Mouse (Mus musculus) telencephalon, adult 2 months (tissue): ENCODE data around the gene Arhgef2.
"Not testable (repeated sequence)": the region's sequence is repeated elsewhere in the genome, so short reads cannot be mapped to it uniquely, and the experiment has no call there.

Experiments
- DNase-seq: peaks from one replicate; pipeline ENCODE4 v3.0.0-alpha.2; 2011; ENCODE audit warnings: low read depth, low spot score

The Arhgef2 gene

GRCm38 (mm10) chr3:88605666-88606065 lies at the start of gene Arhgef2:
Arhgef2 (plus strand) TSS chr3:88605966.
- DNase-seq: not testable (repeated sequence)

- DNase-seq: no peak
Measured at GRCm38 (mm10) chr3:88556616-88557015, 49.1 kb upstream of the Arhgef2 start.

- DNase-seq: no peak
Measured at GRCm38 (mm10) chr3:88559596-88559995, 46.2 kb upstream of the Arhgef2 start.

- DNase-seq: no peak
Measured at GRCm38 (mm10) chr3:88561989-88562388, 43.8 kb upstream of the Arhgef2 start.

GRCm38 (mm10) chr3:88563442-88563841 lies 42.3 kb upstream of the Arhgef2 start:
- DNase-seq: no peak

GRCm38 (mm10) chr3:88563966-88564365 lies 41.8 kb upstream of the Arhgef2 start:
- no peak for DNase-seq

- no peak for DNase-seq
Measured at GRCm38 (mm10) chr3:88566116-88566515, 39.6 kb upstream of the Arhgef2 start.

GRCm38 (mm10) chr3:88566536-88567061 lies 39.2 kb upstream of the Arhgef2 start:
- DNase-seq: no peak

GRCm38 (mm10) chr3:88567892-88568291 lies 37.9 kb upstream of the Arhgef2 start:
- DNase-seq: no peak

- no peak for DNase-seq
Measured at GRCm38 (mm10) chr3:88568615-88569014, 37.2 kb upstream of the Arhgef2 start.

- DNase-seq: no peak
Measured at GRCm38 (mm10) chr3:88569093-88569492, 36.7 kb upstream of the Arhgef2 start.

GRCm38 (mm10) chr3:88569694-88570093 lies 36.1 kb upstream of the Arhgef2 start:
- no peak for DNase-seq

GRCm38 (mm10) chr3:88570341-88570740 lies 35.4 kb upstream of the Arhgef2 start:
- no peak for DNase-seq

- no peak for DNase-seq
Measured at GRCm38 (mm10) chr3:88571856-88572255, 33.9 kb upstream of the Arhgef2 start.

GRCm38 (mm10) chr3:88572835-88573234 lies 32.9 kb upstream of the Arhgef2 start:
- DNase-seq: no peak

- no peak for DNase-seq
Measured at GRCm38 (mm10) chr3:88573810-88574209, 32.0 kb upstream of the Arhgef2 start.

GRCm38 (mm10) chr3:88575540-88575939 lies 30.2 kb upstream of the Arhgef2 start, which contains the start of gene Ssr2:
Ssr2 (plus strand) TSS chr3:88575876.
- DNase-seq: no peak

GRCm38 (mm10) chr3:88577846-88578245 lies 27.9 kb upstream of the Arhgef2 start:
- not testable (repeated sequence) for DNase-seq

- no peak for DNase-seq
Measured at GRCm38 (mm10) chr3:88578498-88579424, 27.0 kb upstream of the Arhgef2 start.

- DNase-seq: peak; percentile 90
Measured at GRCm38 (mm10) chr3:88579454-88580117, 26.2 kb upstream of the Arhgef2 start.

- DNase-seq: no peak
Measured at GRCm38 (mm10) chr3:88585769-88586168, 20.0 kb upstream of the Arhgef2 start.

- no peak for DNase-seq
Measured at GRCm38 (mm10) chr3:88586640-88587039, 19.1 kb upstream of the Arhgef2 start.
